Mouse (Mus musculus) kidney, adult 18-20 months (tissue): ENCODE results near the gene Cfap20.
A peak's percentile ranks its signal among the peaks of the same experiment; 100 is the strongest.
"Not testable (repeated sequence)": the region's sequence is repeated elsewhere in the genome, so short reads cannot be mapped to it uniquely, and the experiment has no call there.

ENCODE experiments used
- DNase-seq: peaks from one replicate; pipeline ENCODE4 v3.0.0; 2021

Gene Cfap20

DNA sequence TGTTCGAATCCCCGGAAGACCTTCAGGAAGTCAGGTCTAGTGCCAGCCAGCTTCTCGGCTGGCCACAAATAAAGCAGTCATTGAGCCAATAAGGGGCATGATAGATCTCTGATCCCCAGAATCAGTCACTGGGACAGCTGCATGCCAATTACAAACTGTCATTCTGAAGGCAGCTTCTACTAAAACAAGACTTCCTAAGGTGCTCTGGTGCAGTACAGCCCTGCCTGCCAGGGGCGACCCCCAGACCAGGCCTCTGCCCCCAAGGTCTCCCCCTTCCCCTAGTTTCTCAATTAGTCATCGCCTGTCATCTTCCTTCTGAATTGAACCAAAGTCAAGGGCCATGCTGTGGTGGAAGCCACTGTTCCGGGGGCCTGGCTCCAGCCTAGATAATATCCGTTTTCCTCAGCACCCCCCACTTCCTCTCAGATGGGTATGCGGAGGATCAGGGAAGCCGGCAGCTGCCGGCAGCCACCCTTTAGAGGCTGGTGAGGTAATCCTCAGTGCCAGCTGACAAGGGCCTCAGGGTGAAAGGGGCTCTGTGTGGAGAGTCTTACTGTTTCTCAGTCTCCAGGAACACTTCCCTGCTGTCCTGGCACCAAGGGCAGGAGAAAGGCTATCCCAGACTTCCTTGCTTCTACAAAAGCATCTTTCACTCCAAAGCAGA lies 23.2 kb downstream of the Cfap20 start:
- peak; percentile 25 for DNase-seq

DNA sequence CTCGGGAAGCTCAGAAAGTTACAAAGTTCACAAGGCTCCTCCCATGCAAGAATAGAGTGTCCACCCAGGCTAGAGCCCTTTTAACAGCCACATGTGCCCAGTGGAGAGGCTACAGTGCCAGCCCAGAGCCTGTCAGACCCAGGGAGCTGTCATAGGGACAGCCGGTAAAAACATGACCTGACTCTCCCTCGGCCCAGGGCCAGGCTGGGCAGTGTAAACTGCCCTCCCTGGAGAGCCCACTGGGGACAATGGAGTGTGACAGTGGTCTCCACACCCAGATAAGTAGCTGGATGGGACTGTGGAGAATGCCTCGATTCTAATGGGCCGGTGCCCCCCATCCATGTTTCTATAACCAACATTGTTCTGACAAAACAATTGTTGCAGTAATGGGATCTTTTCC lies 25.2 kb downstream of the Cfap20 start:
- no peak for DNase-seq

DNA sequence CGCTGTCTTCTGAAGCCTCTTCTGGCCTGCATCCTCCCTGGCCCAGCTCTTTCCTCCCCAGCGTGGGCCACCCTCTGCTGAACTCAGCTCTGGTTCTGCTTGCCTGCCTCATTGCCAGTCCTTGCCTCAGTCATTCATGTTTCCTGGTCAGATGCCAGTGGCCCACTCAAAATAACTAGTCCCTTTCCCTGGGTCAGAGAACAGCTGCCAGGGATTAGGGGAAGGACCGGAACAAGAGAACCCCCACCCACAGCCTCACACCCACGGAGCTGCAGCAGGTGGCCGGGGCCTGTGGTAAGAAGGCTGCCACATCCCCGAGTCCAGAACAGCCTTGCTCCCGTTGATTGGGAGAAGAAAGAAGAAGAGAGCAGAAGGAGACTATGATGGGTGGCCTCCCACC lies 33.6 kb downstream of the Cfap20 start:
- DNase-seq, result no peak

DNA sequence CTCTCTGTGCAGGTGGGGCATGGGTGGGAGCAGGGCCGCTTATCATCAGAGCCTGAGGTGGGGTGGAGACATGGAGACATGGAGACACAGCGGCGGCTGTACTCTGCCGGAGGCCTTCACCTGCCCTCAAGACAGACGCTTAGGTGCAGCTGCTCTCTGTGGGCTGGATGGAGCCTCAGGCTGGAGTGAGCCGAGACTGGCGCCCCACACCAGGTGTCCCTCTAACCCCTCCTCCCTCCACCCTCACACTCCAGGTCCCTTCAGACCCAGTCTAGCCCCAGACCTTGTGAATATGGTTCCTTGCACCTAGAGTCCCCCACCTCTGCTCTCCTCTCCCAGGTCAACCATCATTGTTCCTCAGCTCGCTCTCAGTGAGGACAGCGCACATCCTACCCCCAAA lies 35.5 kb downstream of the Cfap20 start:
- DNase-seq, result no peak

DNA sequence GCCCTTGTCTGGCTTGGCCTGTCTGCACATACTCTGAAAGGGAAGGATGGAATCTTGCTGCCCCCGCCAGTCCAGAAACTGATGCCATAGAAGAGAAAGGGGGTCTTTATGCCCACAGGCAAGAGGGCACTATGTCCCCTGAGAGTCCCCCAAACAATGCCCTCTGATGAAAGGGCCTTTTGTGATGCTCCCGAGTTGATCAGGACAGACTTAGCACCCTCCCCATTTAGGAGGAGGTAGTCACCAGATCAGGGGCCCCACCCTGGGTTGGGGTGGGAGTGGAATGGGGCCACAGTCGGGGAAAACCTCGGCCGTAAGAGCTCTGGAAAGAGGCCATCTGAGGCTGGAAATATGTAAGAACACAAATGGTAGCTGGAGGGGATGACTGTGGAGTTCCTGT lies 37.5 kb downstream of the Cfap20 start:
- no peak for DNase-seq

DNA sequence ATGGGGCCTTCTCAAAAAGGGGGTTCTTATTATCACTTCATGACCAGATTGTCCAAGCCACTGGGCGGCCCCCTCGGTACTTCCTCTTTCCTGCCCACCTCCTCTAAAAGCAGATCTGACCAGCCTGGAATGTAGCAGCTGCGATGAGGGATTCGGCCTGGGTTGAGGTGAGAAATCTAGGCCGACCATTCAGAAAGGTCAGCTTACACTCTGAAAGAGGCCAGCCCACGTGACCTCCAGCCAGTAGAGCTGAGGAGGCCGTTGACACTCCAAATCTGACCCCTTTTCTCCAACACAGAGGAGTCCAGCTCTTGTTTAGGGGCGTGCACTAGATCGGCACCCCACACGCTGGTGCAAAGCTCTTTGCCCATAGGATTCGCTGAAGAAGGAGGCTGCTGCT lies 37.9 kb downstream of the Cfap20 start:
- no peak for DNase-seq

DNA sequence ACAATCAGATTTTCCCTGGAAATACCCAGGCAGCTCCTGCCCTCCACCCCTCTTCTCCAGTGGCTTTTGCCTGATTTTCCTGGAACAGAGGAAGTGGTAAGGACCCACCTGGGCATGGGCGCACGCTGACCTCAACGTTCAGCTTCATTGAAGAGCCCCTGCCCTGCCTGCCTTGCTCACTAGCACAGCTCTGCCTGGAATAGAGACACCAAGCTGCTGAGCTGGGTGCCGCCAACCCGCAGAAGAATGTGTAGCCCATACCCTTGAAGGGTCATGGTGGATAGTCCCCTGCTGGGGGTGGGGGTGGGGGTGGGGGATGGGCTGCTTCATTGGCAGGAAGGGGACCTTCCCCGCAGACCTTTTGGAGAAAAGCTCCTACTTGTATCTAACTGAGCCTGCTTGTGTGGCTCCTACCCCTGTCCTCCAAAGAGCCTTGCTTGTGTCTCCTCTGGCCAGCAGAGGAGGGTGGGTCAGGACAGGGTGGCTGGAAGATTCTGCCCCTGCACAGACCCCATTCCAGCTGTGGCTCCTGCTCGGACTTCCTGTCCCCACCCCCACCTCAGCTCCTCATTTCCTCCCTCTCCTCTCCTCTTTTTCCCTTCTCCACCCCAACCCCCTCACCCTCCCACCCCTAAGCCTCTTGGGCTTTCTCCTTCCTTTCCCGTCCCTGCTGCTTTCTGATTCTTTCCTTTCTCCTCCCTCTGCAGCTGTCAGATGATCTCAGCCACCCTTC lies 39.3 kb downstream of the Cfap20 start:
- no peak for DNase-seq

DNA sequence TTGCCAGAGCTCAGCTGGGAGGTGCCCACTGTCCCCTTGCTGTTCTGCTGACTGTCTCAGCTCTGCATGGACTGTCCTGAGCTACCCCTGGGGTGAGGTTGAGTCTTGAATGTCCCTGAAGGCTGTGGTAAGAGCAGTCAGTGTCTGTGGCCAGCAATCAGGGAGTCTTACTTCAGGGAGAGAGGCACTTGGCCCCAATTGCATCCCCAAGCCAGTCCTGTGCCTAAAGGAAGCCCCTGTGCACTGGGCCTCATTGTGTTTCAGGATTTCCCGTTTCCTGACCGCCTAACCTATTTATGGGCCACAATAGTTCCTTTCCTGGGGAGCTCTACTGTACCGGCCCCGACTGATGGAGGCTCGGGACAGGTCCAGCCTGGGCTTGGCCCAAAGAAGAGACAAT lies 42.1 kb downstream of the Cfap20 start:
- peak; percentile 35 for DNase-seq

DNA sequence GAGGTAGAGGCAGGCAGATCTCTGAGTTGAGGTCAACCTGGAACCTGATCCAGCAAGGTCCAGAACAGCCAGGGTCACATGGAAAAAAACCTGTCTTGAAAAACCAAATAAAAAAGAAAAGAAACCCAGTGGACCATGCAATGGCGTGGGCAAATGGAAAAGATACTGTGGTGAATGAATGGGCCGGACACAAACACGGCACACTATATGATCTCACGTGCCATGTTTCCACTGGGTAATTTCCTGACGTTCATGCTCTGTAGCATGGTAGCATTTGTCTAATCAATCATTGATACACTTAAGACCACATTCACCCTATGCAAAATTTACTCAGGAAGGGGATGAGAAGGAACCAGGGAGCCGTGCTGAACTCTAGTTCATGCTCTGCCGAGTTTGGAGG lies 43.6 kb downstream of the Cfap20 start:
- DNase-seq, result no peak

DNA sequence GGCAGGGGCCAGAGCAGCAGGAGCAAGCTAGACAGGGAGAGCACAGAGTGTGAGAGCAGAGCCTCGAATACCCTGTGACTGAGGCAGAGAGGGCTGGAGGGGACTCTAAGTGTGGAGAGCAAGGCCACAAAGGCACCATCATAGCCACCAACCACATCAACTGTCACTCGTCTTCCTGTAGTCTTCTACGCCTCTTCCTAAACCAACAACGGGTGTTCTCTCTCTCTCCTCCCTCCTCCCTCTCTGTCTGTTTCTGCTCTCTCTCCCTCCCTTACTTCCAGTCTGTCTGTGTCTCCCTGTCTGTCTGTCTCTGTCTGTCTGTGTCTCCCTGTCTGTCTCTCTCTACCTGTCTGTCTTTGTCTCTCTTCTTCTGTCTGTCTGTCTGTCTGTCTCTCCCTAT lies 44.4 kb downstream of the Cfap20 start:
- no peak for DNase-seq

DNA sequence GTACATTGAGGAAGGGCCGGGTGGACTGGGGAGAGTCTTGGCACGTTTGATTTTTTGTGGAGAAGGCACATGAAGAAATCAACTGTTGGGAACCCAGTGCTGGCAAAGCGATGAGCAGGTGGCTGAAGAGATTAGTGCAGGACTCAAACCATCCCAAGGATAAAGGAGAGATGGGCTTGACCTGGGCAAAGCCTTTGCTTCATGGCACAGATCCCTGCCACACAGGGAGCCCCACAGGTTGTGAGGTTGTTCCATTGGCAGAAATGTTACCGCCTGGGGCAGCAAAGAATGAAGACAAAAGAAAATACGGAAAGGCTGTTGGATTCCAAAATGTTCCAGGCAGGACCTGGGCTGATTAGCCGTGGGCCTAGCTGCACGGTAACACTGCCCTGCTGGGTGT lies 46.7 kb downstream of the Cfap20 start:
- no peak for DNase-seq

DNA sequence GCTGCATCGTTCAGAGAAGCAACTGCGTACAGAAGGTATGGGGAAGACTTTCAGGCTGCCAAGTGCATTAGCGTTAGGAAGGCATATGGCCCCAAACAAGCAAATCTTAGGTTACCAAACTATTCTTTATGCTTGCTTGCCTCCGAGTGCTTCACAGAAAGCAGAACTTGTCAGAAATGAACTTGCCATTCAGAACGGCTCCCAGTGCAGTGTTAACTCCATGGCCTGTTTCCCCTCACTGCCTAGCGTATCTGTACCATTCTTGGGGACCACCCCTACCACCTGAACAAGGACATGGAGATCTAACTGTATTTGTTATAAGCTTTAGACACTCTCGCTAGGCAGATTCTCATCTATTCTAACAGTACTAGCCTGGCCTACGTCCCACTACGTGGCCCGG lies 47.4 kb downstream of the Cfap20 start:
- DNase-seq, result no peak

DNA sequence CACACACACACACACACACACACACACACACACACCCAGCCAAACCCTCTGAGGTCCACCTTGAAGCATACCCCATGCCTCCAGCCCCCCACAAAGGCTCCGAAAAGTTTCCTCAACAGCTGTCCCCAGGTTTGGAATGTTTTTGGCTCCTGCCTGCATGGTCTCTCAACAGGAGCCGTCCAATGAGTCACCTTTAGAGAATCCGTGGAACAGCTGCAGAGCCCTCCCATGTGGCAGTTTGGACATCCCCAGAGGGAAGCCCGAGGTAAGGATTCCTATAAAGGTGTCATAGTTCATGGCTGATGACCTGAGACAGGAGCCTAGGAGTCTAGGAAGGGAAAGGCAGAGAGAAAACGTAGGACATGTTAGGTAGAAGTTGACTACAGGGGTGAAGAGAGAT lies 48.6 kb downstream of the Cfap20 start:
- DNase-seq, result no peak

DNA sequence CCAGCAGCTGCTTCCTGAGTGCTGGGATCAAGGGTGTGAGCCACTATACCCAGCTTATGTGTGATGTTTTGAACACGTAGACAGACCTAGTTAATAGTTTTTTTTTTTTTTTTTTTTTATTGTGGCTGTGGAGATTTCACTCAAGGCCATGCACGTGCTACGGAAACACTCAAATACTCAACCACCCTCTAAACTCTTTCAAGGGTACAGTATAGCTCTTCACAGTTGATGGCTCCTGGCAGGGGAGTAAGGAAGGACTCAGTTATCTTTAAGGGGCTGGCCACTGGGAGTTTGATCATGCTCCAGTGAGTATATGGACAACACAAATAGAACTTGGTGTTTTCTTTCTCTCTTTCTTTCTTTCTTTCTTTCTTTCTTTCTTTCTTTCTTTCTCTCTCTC lies 50.2 kb downstream of the Cfap20 start:
- DNase-seq, result no peak

DNA sequence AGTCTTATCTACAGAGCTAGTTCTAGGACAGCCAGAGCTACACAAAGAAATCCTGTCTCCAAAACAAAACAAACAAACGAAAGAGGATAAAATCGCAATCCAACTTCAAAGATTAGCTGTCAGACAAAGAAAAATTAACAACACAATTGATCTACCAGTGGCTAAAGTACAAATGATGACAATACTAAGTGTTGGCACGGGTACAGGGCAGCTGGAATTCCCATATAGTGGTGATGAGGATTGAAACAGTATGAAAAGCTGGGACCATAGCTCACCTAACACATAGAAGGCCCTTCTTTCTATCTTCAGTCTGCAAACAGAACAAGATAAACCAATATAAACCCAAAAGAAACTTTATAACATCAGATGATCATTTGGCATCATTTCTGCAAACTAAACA lies 53.1 kb downstream of the Cfap20 start:
- DNase-seq, result no peak

DNA sequence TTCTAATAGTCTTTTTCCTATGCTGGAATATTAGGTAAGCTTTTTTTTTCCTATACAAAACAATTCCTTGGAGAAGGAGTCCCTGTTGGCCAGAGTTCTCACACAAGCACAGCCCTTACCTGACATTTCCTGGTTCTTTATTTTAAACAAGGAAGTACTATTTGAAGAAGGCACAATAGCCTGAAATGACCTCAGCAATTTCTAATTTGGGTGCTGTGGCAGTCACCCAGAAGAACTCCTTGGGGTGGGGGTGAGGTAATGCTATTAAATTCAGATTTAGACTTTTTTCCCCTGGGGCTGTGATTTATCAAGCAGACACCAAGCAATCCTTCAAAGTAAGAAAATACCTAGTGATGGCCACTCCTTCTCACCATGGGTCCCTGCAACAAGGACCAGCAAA lies 53.7 kb downstream of the Cfap20 start:
- DNase-seq, result no peak

DNA sequence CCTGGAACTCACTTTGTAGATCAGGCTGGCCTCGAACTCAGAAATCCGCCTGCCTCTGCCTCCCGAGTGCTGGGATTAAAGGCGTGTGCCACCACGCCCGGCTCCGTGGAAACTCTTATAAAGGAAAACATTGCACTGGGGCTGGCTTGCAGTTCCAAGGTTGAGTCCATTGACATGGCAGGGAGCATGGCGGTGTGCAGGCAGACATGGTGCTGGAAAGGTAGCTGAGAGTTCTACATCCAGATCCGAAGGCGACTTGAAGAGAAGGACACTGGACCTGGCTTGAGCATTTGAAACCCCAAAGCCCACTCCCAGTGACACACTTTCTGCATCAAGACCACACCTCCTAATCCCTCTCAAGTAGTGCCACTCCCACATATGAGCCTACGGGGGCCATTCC lies 55.7 kb downstream of the Cfap20 start:
- not testable (repeated sequence) for DNase-seq

DNA sequence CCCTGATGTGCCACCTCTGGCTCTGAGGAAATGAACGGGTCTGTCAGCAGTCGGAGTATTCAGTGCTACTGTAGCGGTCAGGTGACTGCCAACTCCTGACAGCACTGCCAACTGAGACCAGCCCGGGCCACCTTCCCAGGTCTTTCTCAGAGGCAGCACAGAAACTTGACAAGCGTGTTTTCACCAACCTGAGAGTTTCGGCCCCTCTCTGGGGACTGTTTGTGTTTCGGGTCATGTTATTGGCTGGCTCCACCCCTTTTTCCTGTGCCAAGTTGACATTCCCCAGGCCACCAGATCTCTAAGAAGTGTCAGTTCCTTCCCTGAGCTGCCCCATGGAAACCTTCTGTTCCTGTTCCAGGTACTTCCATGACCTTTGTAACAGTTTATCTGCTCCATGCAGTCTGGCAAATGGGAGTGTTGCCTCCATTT lies 56.8 kb downstream of the Cfap20 start:
- DNase-seq, result peak; percentile 29

DNA sequence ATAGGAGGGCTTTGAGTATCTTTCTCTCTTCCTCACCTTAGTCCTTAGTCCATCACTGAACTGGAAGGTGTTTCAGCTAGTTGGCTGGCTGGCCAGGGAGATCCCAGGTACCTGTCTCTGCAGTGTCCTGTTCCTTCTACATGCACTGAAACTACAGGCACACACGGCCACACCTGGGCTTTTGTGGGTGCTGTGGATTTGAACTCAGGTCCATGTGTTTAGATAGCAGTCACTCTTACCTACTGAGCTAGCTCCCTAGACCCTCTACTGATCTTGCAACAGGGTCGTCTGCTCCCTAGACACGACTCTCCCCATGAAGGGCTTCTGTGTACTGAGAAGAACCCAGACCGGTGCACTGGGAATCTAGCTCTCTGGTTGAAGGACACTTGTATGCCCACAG lies 57.6 kb downstream of the Cfap20 start:
- no peak for DNase-seq

DNA sequence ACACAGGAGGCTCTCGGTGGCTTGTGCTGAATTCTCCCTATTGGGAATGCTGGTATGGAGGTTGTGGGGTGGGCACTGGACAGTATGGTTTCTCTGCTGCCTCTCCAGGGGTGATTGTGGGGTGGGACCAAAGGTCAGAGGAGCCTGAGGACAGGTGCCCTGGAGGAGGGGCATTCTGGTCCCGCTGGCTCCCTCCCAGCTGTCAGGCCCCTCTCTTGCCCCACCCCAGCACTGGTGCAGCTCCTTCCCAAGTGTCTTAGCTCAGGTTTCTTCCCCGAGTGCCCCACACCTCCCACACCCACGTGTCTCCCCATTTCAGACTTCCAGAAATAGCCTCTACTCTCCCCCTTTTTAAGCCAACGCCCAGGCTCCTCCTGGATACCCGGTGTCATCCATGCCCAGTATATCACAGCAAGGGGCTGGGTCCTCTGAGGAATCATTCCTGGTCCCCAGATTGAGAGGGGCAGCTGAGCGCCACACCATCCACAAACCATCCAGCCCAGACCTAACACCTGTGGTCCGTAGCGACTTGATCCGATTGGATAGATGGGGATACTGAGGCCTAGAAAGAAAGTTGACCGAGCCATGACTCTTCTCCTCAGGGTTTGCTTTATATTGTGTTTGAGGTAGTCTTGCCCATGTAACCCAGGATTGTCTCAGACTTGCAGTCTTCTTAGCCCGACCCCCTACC lies 58.2 kb downstream of the Cfap20 start:
- DNase-seq, result no peak

DNA sequence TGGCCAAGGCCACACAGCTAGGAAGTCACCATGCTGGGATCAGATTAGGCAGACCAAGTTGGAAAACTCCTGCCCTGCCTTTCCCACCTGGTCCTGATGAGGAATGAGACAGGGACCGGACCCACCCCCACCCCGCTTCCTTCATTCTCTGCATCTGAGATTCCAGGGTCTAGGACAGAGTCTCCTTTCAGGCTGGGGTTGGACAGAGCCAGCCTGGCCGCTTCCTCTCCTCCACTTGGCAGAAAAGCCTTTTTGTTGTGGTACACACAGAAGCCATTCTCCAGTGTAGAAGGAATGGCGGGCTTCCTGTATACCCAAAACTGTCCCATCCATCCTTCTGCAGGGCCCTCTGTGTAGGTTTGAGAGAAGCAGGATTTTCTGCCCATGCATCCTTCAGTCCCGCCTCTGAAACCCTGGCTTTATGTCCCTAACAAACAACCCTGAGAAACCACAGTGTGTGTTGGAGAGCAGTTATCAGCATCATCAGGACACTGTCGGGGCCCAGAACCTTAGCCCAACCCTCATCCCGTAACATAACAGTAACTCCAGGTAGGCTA lies 59.2 kb downstream of the Cfap20 start:
- DNase-seq, result no peak

DNA sequence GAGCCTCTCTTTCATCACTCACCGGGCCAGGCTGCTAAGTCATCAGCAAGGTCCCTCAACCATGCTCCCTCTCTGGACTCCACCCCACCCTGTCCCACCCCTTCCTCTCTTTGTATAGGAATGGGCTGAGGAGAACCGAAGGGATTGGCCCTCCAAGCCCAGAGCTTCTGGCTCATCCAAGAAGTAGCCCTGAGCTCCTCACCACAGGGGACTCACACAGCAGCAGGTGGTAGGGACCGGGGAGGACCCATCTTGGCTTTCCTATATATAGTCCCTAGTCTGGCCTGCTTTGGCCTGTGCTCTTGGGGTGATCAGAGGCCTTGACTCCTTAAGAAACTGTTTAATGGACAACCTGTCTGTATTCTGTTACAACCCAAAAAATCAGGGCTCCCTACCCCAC lies 60.2 kb downstream of the Cfap20 start:
- DNase-seq, result no peak

DNA sequence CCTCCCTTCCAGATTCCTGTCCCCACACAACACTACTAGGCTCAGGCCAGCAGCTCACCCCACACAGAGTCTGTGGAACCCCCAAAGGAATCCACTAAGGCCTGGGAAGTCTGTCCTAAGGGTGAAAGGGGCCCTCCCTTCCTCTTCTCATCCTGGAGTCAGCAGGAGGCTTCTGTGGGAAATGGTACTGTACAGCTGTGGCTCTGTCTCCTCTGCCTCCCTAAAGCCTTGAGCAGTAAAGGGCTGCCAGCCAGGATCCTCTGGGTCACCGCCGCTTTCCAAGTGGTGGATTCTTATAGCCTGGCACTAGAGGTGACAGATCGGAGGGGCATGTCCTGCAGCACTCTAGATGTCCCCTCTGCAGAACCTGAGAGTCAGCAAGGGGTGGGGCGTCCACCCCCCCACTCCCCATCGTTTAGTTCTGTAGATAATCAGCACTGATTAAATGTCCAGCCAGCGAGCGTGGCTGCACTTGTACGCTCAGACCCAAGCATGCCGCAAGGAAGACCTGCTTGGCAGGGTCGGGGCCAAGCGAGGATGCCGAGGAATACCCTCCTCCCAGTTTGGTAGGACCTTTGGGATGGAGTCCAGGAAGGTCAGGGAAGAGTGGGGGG lies 61.2 kb downstream of the Cfap20 start:
- DNase-seq, result no peak
